7 mouse cellular contexts compared by ENCODE assay signal in genomic region chr1:171113873-171114299, GRCm38 (mm10). TPM values are rescaled to one million over a fixed set of nuclear protein-coding genes. Genes with fewer than 3 reads are reported as not detected.
DNase-seq lines count a peak whose midpoint lies in the region; ATAC-seq and TF ChIP-seq lines count a peak whose summit lies in the region.

Cfap126 (plus strand) TSS chr1:171113918.

- no peak for TF ChIP-seq CTCF in small intestine, adult 2 months (IDR thresholded peaks at IDR 0.05; ENCODE audit: extremely low read depth, insufficient read length, insufficient replicate concordance, low read depth, low read length)

- H3K4me3 ChIP-seq in embryonic facial prominence, embryonic 10.5 days, result peak within 1 kb of the TSS; percentile 68
- peak within 1 kb of the TSS; percentile 54 for H3K4me3 ChIP-seq in limb, embryonic 11.5 days (ENCODE audit: low read depth, low read length)
- H3K4me3 ChIP-seq in midbrain, embryonic 12.5 days, result peak within 1 kb of the TSS; percentile 46
- H3K4me3 ChIP-seq in small intestine, adult 2 months (ENCODE audit: low read depth, low read length), result peak within 1 kb of the TSS; percentile 75

- peak; percentile 61 for TF ChIP-seq POLR2A in small intestine, adult 2 months (IDR thresholded peaks at IDR 0.05; ENCODE audit: low read depth, low read length)

- WGBS in embryonic facial prominence, embryonic 10.5 days, result under 1% methylated on average over 24 of the region's 24 CpGs
- WGBS in limb, embryonic 11.5 days, result under 1% methylated on average over 24 of the region's 24 CpGs
- WGBS in midbrain, embryonic 12.5 days, result under 1% methylated on average over 24 of the region's 24 CpGs
- 2% methylated on average over 24 of the region's 24 CpGs for WGBS in small intestine, adult 2 months

- H3K27ac ChIP-seq in embryonic facial prominence, embryonic 10.5 days (replicated peaks), result peak within 1 kb of the TSS; percentile 87
- no peak within 1 kb of the TSS for H3K27ac ChIP-seq in limb, embryonic 11.5 days (replicated peaks; ENCODE audit: low read depth, low read length)
- peak within 1 kb of the TSS; percentile 40 for H3K27ac ChIP-seq in midbrain, embryonic 12.5 days (replicated peaks)
- peak within 1 kb of the TSS; percentile 85 for H3K27ac ChIP-seq in small intestine, adult 2 months (ENCODE audit: insufficient read depth, low read depth, low read length)

- DNase-seq in adrenal gland, adult 8-10 months, result peak; percentile 96
- DNase-seq in embryonic facial prominence, embryonic 10.5 days (ENCODE audit: low spot score), result peak; percentile 81
- peak; percentile 100 for DNase-seq in heart, adult 11 months
- DNase-seq in kidney, adult 11 months, result peak; percentile 91
- peak; percentile 72 for DNase-seq in limb, embryonic 11.5 days (ENCODE audit: low spot score)

- no peaks in the 10 kb centered on the region for H3K27me3 ChIP-seq in embryonic facial prominence, embryonic 10.5 days (replicated peaks; ENCODE audit: low read depth, poor library complexity, severe bottlenecking)
- no peaks in the 10 kb centered on the region for H3K27me3 ChIP-seq in limb, embryonic 11.5 days (ENCODE audit: control insufficient read depth, insufficient read depth, low read length)
- no peaks in the 10 kb centered on the region for H3K27me3 ChIP-seq in midbrain, embryonic 12.5 days
- no peaks in the 10 kb centered on the region for H3K27me3 ChIP-seq in small intestine, adult 2 months (ENCODE audit: control insufficient read depth, insufficient read depth, low read length)

- peak within 1 kb of the TSS; percentile 76 for H3K9ac ChIP-seq in limb, embryonic 11.5 days (ENCODE audit: low read length)
- peak within 1 kb of the TSS; percentile 53 for H3K9ac ChIP-seq in midbrain, embryonic 12.5 days (replicated peaks)

- H3K4me2 ChIP-seq in limb, embryonic 11.5 days (ENCODE audit: low read depth, severe bottlenecking), result peak within 1 kb of the TSS; percentile 74
- peak within 1 kb of the TSS; percentile 61 for H3K4me2 ChIP-seq in midbrain, embryonic 12.5 days (replicated peaks)

- ATAC-seq in limb, embryonic 11.5 days (ENCODE audit: insufficient number of reproducible peaks, low FRiP score, low TSS enrichment, low read depth), result peak; percentile 29; the same call in 1 of the 2 replicates
- ATAC-seq in midbrain, embryonic 12.5 days (ENCODE audit: low FRiP score, low read depth), result peak; percentile 27

- peaks cover 20% of the 10 kb centered on the region for H3K4me1 ChIP-seq in embryonic facial prominence, embryonic 10.5 days
- no peaks in the 10 kb centered on the region for H3K4me1 ChIP-seq in limb, embryonic 11.5 days (ENCODE audit: control insufficient read depth, insufficient read depth, low read length)
- H3K4me1 ChIP-seq in midbrain, embryonic 12.5 days, result peaks cover 12% of the 10 kb centered on the region
- H3K4me1 ChIP-seq in small intestine, adult 2 months (ENCODE audit: control insufficient read depth, insufficient read depth, insufficient read length, low read length), result peaks cover 5% of the 10 kb centered on the region; the same call in 1 of the 2 replicates

- no peaks in the 10 kb centered on the region for H3K36me3 ChIP-seq in embryonic facial prominence, embryonic 10.5 days (replicated peaks)
- H3K36me3 ChIP-seq in limb, embryonic 11.5 days (ENCODE audit: control insufficient read depth, insufficient read depth, low read length), result no peaks in the 10 kb centered on the region
- no peaks in the 10 kb centered on the region for H3K36me3 ChIP-seq in midbrain, embryonic 12.5 days
- no peaks in the 10 kb centered on the region for H3K36me3 ChIP-seq in small intestine, adult 2 months (ENCODE audit: control insufficient read depth, insufficient read depth, low read length)

- H3K9me3 ChIP-seq in embryonic facial prominence, embryonic 10.5 days, result no peaks in the 10 kb centered on the region
- H3K9me3 ChIP-seq in limb, embryonic 11.5 days (ENCODE audit: control insufficient read depth, low read length), result no peaks in the 10 kb centered on the region
- no peaks in the 10 kb centered on the region for H3K9me3 ChIP-seq in midbrain, embryonic 12.5 days

RNA-seq across cellular contexts. Expression of gene Cfap126, which starts in this region (rescaled TPM):
- total RNA-seq in adrenal gland, adult 8-10 months (2022), result 1 to 10 TPM; 1.3 to 4.1 (median 3.1) TPM
- 1.1 and 2.0 TPM in 2 replicates for polyA plus RNA-seq in embryonic facial prominence, embryonic 10.5 days (2016; fragmentation: Nextera tagmentation; extraction: Ambion mirVana)
- 0.96 and 1.7 TPM in 2 replicates for polyA plus RNA-seq in limb, embryonic 11.5 days (2014; fragmentation: Nextera tagmentation; extraction: Ambion mirVana)
- polyA plus RNA-seq in midbrain, embryonic 12.5 days (2016; fragmentation: Nextera tagmentation; extraction: Ambion mirVana), result 1.7 and 3.6 TPM in 2 replicates
- polyA plus RNA-seq in small intestine, adult 2 months (2012; rRNA removed), result 0.96 and 1.2 TPM in 2 replicates
